Mouse (Mus musculus) forebrain, embryonic 10.5 days (tissue): Measurements from ENCODE around the gene Fzd7. TPM values are rescaled to one million over a fixed set of nuclear protein-coding genes. Genes with fewer than 3 reads are reported as not detected.
A peak's percentile ranks its signal among the peaks of the same experiment; 100 is the strongest.

Source experiments
- DNase-seq: peaks from one replicate; pipeline ENCODE4 v3.0.0-alpha.2; 2017; ENCODE audit warnings: low spot score; ENCODE audit errors: extremely low spot score
- H3K27ac ChIP-seq: fragments of 300-500 bp; sonication (generic); 2 replicates; pipeline ENCODE4 v1.5.1; 2016; ENCODE audit warnings: mild to moderate bottlenecking
- H3K27me3 ChIP-seq: fragments of 300-500 bp; sonication (generic); 2 replicates; pipeline ENCODE4 v1.6.1; 2016; ENCODE audit warnings: mild to moderate bottlenecking; ENCODE audit not compliant: poor library complexity, severe bottlenecking
- H3K36me3 ChIP-seq: fragments of 300-500 bp; sonication (generic); replicated peaks from 2 replicates; pipeline ENCODE4 v1.6.1; 2016; ENCODE audit warnings: mild to moderate bottlenecking, moderate library complexity
- H3K4me1 ChIP-seq: fragments of 300-500 bp; sonication (generic); 2 replicates; pipeline ENCODE4 v1.6.1; 2016
- H3K4me3 ChIP-seq: fragments of 300-500 bp; sonication (generic); 2 replicates; pipeline ENCODE4 v1.5.1; 2016; ENCODE audit warnings: mild to moderate bottlenecking, moderate library complexity
- H3K9me3 ChIP-seq: fragments of 300-500 bp; sonication (generic); 2 replicates; pipeline ENCODE4 v1.6.1; 2016; ENCODE audit warnings: mild to moderate bottlenecking, moderate library complexity
- WGBS: fragments of 180-500 bp; shearing (Covaris S2); methylation state at CpG from one replicate; pipeline ENCODE4 v1.1.7; 2016; 5-methylcytosine and 5-hydroxymethylcytosine counted together
- polyA plus RNA-seq: library from polyadenylated mRNA; unstranded; fragments of >200 nt; fragmentation: Nextera tagmentation; extraction: Ambion mirVana; gene quantifications from 2 replicates; pipeline ENCODE4 v1.2.1, GENCODE M21; 2016

Gene Fzd7
- polyA plus RNA-seq, 1 experiment from 2014 or later, result 9.6 TPM

- Histone ChIP-seq H3K4me3 (no peak overlapping the region), H3K27ac (no peak overlapping the region), H3K4me1 (peaks cover 54% of the 10 kb centered on the region), H3K36me3 (no peaks in the 10 kb centered on the region), H3K27me3 (peaks cover 97% of the 10 kb centered on the region), H3K9me3 (no peaks in the 10 kb centered on the region)
- DNase-seq, result no peak
- 56% methylated on average over 2 of the region's 2 CpGs for WGBS
These were observed 6.6 kb upstream of the Fzd7 start for GRCm38 (mm10) chr1:59475618-59476017.

GRCm38 (mm10) chr1:59478911-59479310, 3.3 kb upstream of the Fzd7 start:
- no peak for DNase-seq
- 84% methylated on average over 3 of the region's 3 CpGs for WGBS
- no peaks in the 10 kb centered on the region for H3K9me3 ChIP-seq
- H3K36me3 ChIP-seq, result peaks cover 2% of the 10 kb centered on the region; the same call in 1 of the 2 replicates
- H3K4me1 ChIP-seq, result peaks cover 54% of the 10 kb centered on the region
- no peak overlapping the region for H3K27ac ChIP-seq
- H3K27me3 ChIP-seq, result peaks cover 77% of the 10 kb centered on the region
- H3K4me3 ChIP-seq, result no peak overlapping the region

- H3K9me3 ChIP-seq, result no peaks in the 10 kb centered on the region
- peaks cover 69% of the 10 kb centered on the region for H3K27me3 ChIP-seq
- H3K36me3 ChIP-seq, result peaks cover 14% of the 10 kb centered on the region
- peak overlapping the region; percentile 94 for H3K27ac ChIP-seq
- H3K4me3 ChIP-seq, result peak overlapping the region; percentile 93
- 0% methylated on average over 23 of the region's 23 CpGs for WGBS
- H3K4me1 ChIP-seq, result peaks cover 66% of the 10 kb centered on the region
- DNase-seq, result peak; percentile 47
These were observed 1.3 kb upstream of the Fzd7 start for GRCm38 (mm10) chr1:59480821-59481455.

- WGBS, result under 1% methylated on average over 57 of the region's 57 CpGs
- peaks cover 62% of the 10 kb centered on the region for H3K27me3 ChIP-seq
These were observed 550 bp upstream of the Fzd7 start for GRCm38 (mm10) chr1:59481456-59482291.

GRCm38 (mm10) chr1:59482696-59483520, 684 bp downstream of the Fzd7 start:
- Histone ChIP-seq H3K4me1 (peaks cover 82% of the 10 kb centered on the region), H3K27me3 (peaks cover 50% of the 10 kb centered on the region), H3K4me3 (peak overlapping the region; percentile 93), H3K9me3 (no peaks in the 10 kb centered on the region), H3K27ac (peak overlapping the region; percentile 94), H3K36me3 (peaks cover 19% of the 10 kb centered on the region)
- under 1% methylated on average over 69 of the region's 88 CpGs for WGBS
- DNase-seq, result peak; percentile 63

More at GRCm38 (mm10) chr1:59481456-59482291, 550 bp upstream of the Fzd7 start:
- Histone ChIP-seq H3K27ac (peak overlapping the region; percentile 94), H3K4me3 (peak overlapping the region; percentile 93), H3K9me3 (no peaks in the 10 kb centered on the region), H3K36me3 (peaks cover 14% of the 10 kb centered on the region), H3K4me1 (peaks cover 70% of the 10 kb centered on the region)
- peak; percentile 96 for DNase-seq

DNA sequence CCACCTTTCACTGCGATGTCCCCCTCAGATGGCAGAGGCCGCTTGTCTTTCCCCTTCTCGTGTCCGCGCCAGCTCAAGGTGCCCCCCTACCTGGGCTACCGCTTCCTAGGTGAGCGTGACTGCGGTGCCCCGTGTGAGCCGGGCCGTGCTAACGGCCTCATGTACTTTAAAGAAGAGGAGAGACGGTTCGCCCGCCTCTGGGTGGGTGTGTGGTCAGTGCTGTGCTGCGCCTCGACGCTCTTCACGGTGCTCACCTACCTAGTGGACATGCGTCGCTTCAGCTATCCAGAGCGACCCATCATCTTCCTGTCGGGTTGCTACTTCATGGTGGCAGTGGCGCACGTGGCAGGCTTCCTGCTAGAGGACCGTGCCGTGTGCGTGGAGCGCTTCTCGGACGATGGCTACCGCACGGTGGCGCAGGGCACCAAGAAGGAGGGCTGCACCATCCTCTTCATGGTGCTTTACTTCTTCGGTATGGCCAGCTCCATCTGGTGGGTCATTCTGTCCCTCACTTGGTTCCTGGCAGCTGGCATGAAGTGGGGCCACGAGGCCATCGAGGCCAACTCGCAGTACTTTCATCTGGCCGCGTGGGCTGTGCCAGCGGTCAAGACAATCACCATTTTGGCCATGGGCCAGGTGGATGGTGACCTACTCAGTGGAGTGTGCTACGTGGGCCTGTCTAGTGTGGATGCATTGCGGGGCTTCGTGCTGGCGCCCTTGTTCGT, 1.5 kb downstream of the Fzd7 start:
- peaks cover 21% of the 10 kb centered on the region for H3K36me3 ChIP-seq
- DNase-seq, result peak; percentile 78
- peaks cover 90% of the 10 kb centered on the region for H3K4me1 ChIP-seq
- peaks cover 42% of the 10 kb centered on the region for H3K27me3 ChIP-seq
- no peaks in the 10 kb centered on the region for H3K9me3 ChIP-seq
- peak overlapping the region; percentile 94 for H3K27ac ChIP-seq
- WGBS, result under 1% methylated on average over 46 of the region's 46 CpGs
- peak overlapping the region; percentile 93 for H3K4me3 ChIP-seq

- H3K27me3 ChIP-seq, result peaks cover 36% of the 10 kb centered on the region
- H3K4me3 ChIP-seq, result peak overlapping the region; percentile 93
- H3K36me3 ChIP-seq, result peaks cover 26% of the 10 kb centered on the region
- peak; percentile 50 for DNase-seq
- peak overlapping the region; percentile 94 for H3K27ac ChIP-seq
- WGBS, result 6% methylated on average over 21 of the region's 21 CpGs
- peaks cover 96% of the 10 kb centered on the region for H3K4me1 ChIP-seq
- H3K9me3 ChIP-seq, result no peaks in the 10 kb centered on the region
These were observed 2.1 kb downstream of the Fzd7 start for GRCm38 (mm10) chr1:59484314-59484713.

- Histone ChIP-seq H3K4me3 (peak overlapping the region; percentile 93), H3K27ac (peak overlapping the region; percentile 94), H3K36me3 (peaks cover 30% of the 10 kb centered on the region), H3K9me3 (no peaks in the 10 kb centered on the region), H3K27me3 (peaks cover 28% of the 10 kb centered on the region), H3K4me1 (peaks cover 91% of the 10 kb centered on the region)
- 2% methylated on average over 16 of the region's 16 CpGs for WGBS
- DNase-seq, result peak; percentile 76
These were observed 2.9 kb downstream of the Fzd7 start for GRCm38 (mm10) chr1:59484791-59485785.

DNA sequence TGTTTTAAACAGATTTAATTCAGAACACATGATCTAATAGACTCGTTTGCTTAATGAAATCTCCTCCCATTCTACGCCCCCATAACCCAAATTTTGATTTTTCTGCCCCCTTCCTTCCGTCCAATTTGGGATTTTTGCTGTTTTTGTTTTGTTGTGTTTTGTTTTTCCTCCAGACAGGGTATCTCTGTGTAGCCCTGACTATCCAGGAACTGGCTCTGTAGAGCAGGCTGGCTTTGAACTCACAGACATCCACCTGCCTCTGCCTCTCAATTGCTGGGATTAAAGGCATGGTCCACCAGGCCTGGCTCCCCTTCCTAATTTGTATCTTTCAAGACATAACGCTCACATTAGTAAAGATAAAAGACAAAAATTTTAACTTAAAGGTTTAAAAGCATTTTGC, 3.6 kb downstream of the Fzd7 start:
- peaks cover 84% of the 10 kb centered on the region for H3K4me1 ChIP-seq
- peaks cover 35% of the 10 kb centered on the region for H3K36me3 ChIP-seq
- peak overlapping the region; percentile 93 for H3K4me3 ChIP-seq
- no peak for DNase-seq
- H3K9me3 ChIP-seq, result no peaks in the 10 kb centered on the region
- WGBS, result 24% methylated on average over 4 of the region's 4 CpGs
- peak overlapping the region; percentile 94 for H3K27ac ChIP-seq
- peaks cover 24% of the 10 kb centered on the region for H3K27me3 ChIP-seq

DNA sequence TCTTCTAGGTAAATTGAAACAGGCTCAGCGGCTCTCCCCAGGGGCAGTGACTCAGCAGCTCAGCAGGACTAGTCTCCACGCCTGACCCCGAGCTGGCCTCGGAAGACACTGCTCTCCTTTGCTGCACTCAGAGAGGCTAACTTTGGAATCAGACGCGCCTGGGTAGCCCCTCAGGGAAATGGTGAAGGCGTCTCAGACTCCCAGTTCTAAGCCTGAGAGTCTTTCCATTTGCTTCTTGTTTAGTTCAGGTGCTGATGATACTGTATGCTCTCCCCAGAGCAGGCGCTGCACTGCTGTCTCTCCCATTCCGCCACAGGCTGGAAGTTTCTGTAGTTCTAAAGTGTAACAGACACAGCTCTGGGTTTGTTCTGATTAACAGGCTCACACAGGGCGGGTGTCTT, 5.4 kb downstream of the Fzd7 start:
- peak overlapping the region; percentile 54 for H3K27ac ChIP-seq
- peak; percentile 58 for DNase-seq
- 5% methylated on average over 10 of the region's 10 CpGs for WGBS
- H3K27me3 ChIP-seq, result peaks cover 24% of the 10 kb centered on the region
- peaks cover 81% of the 10 kb centered on the region for H3K4me1 ChIP-seq
- H3K9me3 ChIP-seq, result no peaks in the 10 kb centered on the region
- H3K4me3 ChIP-seq, result peak overlapping the region; percentile 93
- peaks cover 38% of the 10 kb centered on the region for H3K36me3 ChIP-seq

DNA sequence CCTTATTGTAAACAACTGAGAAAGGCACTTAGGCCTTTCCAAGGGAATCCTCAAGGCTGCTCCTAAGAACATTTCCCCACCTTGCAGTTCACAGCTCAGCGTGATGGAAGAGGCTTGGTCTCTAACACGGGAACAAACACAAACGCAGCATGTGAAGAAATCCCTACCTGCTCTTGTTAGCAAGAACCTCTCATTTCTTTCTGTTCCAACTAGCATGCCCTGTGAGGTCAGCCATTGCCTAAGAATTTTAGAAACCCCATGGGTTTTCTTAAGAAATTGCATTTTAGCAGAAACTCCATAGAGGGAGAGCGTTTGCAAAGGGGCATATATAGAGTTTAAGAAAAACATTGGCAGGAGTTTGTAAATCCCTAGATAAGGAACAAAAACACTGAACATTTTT, 6.3 kb downstream of the Fzd7 start:
- peaks cover 38% of the 10 kb centered on the region for H3K36me3 ChIP-seq
- H3K27ac ChIP-seq, result no peak overlapping the region
- H3K4me1 ChIP-seq, result peaks cover 79% of the 10 kb centered on the region

More for the DNA sequence above, 6.3 kb downstream of the Fzd7 start:
- 62% methylated on average over 4 of the region's 4 CpGs for WGBS
- DNase-seq, result no peak
- Histone ChIP-seq H3K27me3 (peaks cover 17% of the 10 kb centered on the region), H3K9me3 (no peaks in the 10 kb centered on the region), H3K4me3 (peak overlapping the region; percentile 93; the same call in 1 of the 2 replicates)
